ENCODE assay signal across 25 mouse cellular contexts in genomic region chr3:80255304-80255703, GRCm38 (mm10).
"Had no signal": no experiment of that assay in that cellular context is flagged by ENCODE, and none has a peak within 500 bp of the region (broad histone marks: within the 10 kb centered on the region; RNA-seq: fewer than 3 reads in every experiment).

No protein-coding gene starts in this region.

- DNase-seq: gastrocnemius, adult 2 months; gastrocnemius, postnatal 10 days; gastrocnemius, postnatal 25 days; heart, adult 18-20 months; heart, postnatal 10 days; heart, postnatal 4 days; kidney, adult 18-20 months; kidney, adult 8-10 months; kidney, postnatal 10 days; kidney, postnatal 25 days; kidney, postnatal 4 days; layer of hippocampus, adult 9-11 months; liver; liver, embryonic 13.5 days had no signal

- ATAC-seq: hindbrain, embryonic 16.5 days; inflammation-experienced regulatory T-cells, adult 6 months; intestine, embryonic 15.5 days; intestine, postnatal 0 days had no signal

- H3K4me3 ChIP-seq: gastrocnemius, adult 2 months; heart, embryonic 10.5 days; heart, embryonic 12.5 days; hindbrain, embryonic 10.5 days; hindbrain, embryonic 13.5 days; intestine, embryonic 15.5 days; limb, embryonic 10.5 days; limb, embryonic 12.5 days; liver, embryonic 13.5 days; liver, embryonic 15.5 days had no signal

- H3K27ac ChIP-seq: gastrocnemius, adult 2 months; heart, embryonic 10.5 days; hindbrain, embryonic 10.5 days; hindbrain, embryonic 13.5 days; intestine, embryonic 15.5 days; limb, embryonic 10.5 days; limb, embryonic 12.5 days; liver, embryonic 13.5 days; liver, embryonic 15.5 days had no signal
